Mouse (Mus musculus): ENCODE data around the gene Pced1a.
"Not testable (repeated sequence)": the region's sequence is repeated elsewhere in the genome, so short reads cannot be mapped to it uniquely, and the experiment has no call there.

Gene Pced1a

DNA sequence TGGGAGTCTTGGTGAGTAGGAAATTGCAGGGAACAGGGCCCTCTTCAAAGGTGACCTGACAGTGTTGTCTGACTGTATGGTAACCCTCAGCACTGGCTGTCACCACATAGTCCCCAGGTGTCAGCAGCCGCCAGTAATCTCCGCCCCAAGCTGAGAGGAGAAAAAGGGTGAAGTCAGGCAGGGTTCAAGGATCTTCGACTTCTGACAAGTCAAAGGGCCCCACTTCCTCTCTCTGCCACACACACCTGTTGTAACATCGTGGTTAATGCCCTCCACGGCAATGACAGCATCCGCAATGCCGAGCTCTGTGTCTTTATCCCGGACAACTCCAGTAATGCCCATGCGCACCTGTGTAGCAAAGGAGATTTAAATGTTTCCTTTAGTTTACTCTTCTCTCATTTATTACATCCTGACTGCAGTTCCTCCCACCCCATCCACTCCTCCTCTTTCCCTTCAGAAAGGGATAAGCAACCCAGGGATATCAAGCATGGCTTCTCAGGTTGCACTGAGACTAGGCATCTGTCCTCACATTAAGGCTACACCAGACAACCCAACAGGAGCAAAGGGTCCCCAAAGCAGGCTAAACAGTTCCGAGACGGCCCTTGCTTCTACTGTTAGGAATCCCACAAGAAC is 33.4 kb downstream of the Pced1a start:
- DNase-seq (ENCODE audit: low read depth): no peak

DNA sequence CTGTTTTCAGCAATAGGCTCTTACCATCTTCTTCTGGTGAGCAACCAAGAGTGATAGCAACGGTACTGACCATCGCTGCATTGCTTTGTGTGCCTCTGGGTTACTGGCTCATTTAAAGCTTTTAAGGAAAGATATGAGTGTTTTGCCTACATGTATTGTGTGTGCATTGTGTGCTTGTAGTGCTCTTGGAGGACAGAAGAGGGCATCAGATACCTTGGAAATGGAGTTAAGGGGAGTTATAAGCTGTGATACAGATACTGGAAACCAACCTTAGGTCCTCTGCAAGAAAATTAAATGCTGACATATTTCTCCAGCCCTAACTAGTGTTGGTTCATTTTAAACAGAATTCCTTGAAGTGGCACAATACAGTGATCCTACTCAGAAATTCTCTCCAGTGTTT is 35.7 kb downstream of the Pced1a start:
- peak; percentile 10 for DNase-seq (ENCODE audit: low read depth)

- DNase-seq (ENCODE audit: low read depth): no peak
Observed at GRCm38 (mm10) chr2:130386212-130386611, 38.3 kb downstream of the Pced1a start.

DNA sequence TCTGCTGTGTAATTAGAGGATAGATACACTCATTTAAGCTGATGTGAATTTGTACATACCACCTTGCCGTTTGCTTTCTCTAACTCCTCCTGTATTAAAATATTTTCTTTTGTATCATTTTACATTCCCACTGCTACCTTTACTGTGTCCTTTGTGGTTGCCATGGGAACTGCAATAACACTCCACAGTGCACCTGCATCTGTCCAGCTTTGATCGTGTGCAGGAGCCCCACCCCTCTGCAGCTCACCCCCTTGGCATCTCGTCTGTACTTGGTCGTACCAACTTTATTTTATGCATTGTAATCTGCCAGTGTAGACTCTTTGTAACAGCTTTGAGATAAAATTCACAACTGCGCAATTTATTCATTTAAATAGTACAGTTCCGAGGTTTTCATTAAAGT is 40.6 kb downstream of the Pced1a start:
- DNase-seq (ENCODE audit: low read depth): no peak

DNA sequence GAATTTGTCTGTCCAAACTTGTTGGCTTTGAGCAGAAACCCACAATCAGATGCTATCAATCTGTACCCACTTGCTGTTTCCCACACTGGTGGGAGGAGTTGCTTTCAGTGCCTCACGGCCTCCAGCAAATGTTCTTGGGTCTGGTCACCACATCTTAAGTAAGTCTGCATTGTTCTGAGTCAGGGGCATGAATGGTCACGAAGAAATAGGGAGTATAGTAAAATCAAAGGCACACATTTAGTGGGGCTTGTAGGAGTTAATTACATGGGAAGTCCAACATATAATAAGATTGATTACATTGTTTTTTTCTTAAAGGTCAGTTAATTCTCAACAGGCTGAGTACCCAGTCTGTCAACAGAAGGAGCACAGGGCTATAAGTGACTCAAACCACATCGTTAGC is 41.3 kb downstream of the Pced1a start:
- DNase-seq (ENCODE audit: low read depth): no peak

DNA sequence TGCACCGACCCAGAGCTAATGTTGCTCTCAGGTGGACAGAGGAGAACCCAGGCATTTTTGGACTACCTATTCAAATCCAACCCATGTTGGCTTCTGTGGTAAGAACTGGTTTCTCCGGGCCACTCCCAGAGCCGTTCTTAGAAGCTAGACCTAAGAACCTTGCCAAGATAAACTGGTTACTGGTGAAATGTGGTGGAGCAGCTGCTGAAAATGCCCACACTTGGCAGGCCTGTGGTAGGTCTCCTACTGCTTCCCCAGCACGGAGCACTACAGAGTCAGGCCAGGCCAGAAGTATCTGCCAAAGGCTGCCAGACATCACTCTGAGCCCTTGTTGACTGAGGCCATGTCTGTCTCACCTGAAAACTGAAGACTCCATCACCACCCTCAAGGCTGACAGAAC is 49.5 kb downstream of the Pced1a start:
- DNase-seq (ENCODE audit: low read depth): no peak

- not testable (repeated sequence) for DNase-seq (ENCODE audit: low read depth)
Observed at GRCm38 (mm10) chr2:130373026-130373425, 51.5 kb downstream of the Pced1a start.

- DNase-seq (ENCODE audit: low read depth): no peak
Observed at GRCm38 (mm10) chr2:130367386-130367785, 57.1 kb downstream of the Pced1a start.

All from naive thymus-derived CD4-positive, alpha-beta T cell, adult 2 months (primary cell).